Mouse (Mus musculus) ovary, postnatal 10 days (tissue): ENCODE results near the gene Atp6v0a1.
A peak's percentile ranks its signal among the peaks of the same experiment; 100 is the strongest.

Source experiments
- DNase-seq: peaks from one replicate; pipeline ENCODE4 v3.0.0; 2022; ENCODE audit warnings: low spot score

Atp6v0a1 gene

GRCm38 (mm10) chr11:101009046-101009887 is at the start of gene Atp6v0a1:
Gene Atp6v0a1, plus strand, starts transcription at chr11:101009452.
- peak; percentile 92 for DNase-seq

DNA sequence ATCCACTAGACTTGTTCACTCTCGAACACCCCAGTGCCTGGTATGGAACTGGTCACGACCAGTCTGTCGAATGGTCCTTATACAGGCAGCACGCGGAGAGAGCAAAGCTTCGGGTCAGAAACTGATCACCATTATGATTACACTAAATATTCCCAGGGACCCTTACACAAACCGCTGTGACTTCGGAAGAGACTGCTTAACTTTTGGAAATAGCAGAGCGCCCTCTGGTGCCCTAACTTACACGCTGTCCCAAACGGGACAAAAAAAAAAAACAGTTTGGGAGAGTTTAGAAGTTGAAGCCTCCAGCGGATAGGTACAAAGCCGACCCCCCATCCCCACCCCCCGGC is 49.8 kb upstream of the Atp6v0a1 start:
- no peak for DNase-seq

- DNase-seq: no peak
Measured at GRCm38 (mm10) chr11:100959826-100960225, 49.4 kb upstream of the Atp6v0a1 start.

DNA sequence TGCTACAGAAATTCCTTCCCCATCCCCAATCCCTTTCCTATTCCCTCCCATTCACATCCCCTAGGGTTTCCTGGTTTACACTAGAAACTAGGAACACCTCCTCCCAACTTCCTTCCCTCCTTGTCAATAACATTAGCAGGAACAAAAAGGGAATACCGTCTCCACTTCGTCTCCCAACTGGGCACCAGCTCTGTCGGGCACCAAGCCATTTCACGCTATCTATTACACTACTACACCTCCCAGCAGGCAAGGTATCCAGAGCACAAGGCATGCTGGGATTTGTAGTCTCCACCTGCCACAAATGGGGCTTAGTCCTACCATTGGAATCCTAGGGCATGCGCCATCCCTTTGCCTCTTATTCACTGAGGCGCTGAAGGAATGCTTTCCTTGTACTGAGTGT is 48.7 kb upstream of the Atp6v0a1 start:
- DNase-seq: no peak

- no peak for DNase-seq
Measured at GRCm38 (mm10) chr11:100962371-100962911, 46.8 kb upstream of the Atp6v0a1 start.

- no peak for DNase-seq
Measured at GRCm38 (mm10) chr11:100963647-100964046, 45.6 kb upstream of the Atp6v0a1 start.

- no peak for DNase-seq
Measured at GRCm38 (mm10) chr11:100964180-100964579, 45.1 kb upstream of the Atp6v0a1 start.

- DNase-seq: no peak
Measured at GRCm38 (mm10) chr11:100964901-100965542, 44.2 kb upstream of the Atp6v0a1 start.

GRCm38 (mm10) chr11:100965760-100966159 is 43.5 kb upstream of the Atp6v0a1 start:
- DNase-seq: no peak

DNA sequence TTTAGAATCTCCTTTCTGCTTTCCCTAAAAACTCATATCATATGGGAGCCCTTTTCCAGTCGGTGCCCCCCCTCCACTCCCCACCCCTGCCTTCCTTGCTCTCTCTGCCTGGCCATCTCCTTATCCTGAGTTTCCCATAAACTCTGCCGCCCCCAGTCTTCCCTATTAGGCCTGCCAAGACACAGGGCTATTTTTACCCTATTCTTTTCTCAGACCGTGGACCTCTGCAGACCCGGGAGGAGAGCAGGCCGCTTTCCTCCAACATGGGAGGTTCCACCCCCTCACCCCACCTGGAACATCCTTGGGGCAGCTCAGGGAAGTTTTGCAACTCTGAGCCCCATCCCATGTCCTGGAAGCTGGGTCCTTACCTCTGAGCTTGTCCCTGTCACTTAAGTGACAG is 41.9 kb upstream of the Atp6v0a1 start:
- DNase-seq: no peak

DNA sequence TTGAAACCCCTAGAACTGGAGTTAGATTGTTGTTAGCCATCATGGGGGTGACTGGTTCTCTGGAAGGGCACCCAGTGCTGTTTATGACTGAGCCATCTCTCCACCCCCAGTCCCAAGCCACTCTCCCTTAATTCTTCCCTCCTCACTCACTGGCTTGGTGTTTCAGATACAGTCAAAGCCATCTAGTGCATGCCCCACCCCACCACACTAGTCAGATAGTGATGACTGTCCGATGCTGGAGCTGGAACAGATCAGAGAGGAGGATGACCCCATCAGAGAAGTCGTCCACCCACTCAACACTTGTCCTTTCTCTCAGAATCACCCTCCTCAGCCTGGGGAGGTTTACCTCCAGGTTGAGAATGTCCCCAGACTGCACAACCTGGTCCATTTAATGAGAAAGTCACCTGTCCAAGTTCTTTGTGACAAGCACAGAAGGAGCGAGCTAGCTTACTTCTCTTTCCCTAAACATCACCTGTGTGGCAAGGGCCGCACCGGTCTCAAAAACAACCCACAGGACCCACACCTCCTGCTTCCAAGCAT is 41.3 kb upstream of the Atp6v0a1 start:
- no peak for DNase-seq

- DNase-seq: no peak
Measured at GRCm38 (mm10) chr11:100968501-100968900, 40.8 kb upstream of the Atp6v0a1 start.

- no peak for DNase-seq
Measured at GRCm38 (mm10) chr11:100969189-100969743, 40.0 kb upstream of the Atp6v0a1 start.

DNA sequence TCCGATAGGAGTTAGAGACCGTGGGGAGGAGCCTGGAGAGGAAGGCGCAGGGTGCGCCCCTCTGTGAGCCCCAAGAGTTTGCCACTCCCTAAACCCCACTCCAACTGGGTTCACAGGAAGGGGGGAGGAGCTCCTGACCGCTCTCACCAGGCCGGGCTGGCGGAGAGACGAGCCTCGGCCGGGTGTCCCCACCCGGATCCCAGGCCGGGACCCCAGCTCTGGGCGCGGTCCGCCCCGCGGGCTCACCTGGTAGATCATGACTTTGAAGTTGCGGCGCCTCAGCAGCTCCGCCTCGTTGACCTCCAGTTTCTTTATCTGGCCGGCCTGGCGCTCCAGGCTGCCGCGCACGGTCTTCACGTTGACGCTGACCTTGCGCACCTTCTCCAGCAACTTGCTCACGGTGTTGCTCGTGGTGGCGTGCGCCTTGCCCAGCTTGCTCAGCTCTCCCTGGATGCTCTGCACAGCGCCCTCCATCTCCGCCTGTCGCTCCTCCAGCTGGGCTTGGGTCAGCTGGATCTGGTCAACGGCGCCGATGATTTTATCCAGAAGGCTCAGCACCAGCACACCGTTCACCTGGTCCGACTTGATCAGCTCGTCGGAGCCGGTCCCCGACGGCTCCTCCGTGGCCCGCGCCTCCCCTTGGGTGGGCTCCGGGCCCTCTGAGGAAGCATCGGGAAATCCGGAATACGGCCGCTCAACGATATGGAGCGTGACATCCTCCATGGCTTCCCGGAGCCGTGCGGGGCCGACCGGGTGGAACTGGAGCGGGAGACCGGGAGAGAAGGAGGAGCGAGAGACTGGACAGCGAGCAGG is 39.3 kb upstream of the Atp6v0a1 start:
- no peak for DNase-seq

GRCm38 (mm10) chr11:100970557-100970937 is 38.7 kb upstream of the Atp6v0a1 start, which contains the start of gene Cavin1:
Gene Cavin1, minus strand, starts transcription at chr11:100970887.
- DNase-seq: peak; percentile 98

DNA sequence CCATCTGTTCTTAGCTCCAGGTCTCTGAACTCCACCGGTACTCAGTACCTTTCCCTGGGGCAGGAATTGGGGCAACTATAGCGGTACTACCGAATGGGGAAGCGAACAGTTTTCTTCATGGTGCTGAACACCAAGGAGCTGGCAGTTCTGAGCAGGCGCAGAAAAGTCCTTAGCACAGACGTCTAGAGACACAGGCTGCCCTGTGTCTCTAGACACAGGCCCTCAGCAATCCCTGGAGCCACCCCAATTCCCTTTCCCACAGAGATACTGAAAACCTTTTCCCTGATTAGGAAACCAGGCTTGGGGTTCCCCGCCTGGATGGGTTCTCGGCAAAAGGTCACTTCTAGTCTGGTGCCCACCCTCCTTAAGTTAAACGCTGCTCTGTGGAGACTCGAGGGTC is 37.8 kb upstream of the Atp6v0a1 start:
- no peak for DNase-seq

- no peak for DNase-seq
Measured at GRCm38 (mm10) chr11:100973245-100973644, 36.0 kb upstream of the Atp6v0a1 start.

- no peak for DNase-seq
Measured at GRCm38 (mm10) chr11:100974381-100974970, 34.8 kb upstream of the Atp6v0a1 start.

DNA sequence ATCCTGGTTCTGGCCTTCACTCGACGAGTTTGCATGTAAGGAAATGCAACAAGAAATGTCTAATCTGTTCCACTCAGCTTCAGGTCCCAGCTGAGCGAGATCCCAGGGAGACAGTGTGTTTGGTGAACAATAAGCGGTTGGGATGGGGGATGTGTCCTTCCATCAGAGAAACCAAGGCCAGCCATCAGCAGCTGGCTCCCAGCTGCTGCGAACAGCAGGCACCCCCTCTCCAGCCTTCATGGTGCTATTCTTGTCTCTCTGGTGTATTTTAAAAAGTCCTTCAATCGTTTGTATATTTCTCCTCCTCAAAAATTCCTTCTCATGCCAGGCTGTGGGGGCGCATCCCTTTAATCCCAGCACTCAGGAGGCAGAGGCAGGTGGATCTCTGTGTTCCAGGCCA is 34.0 kb upstream of the Atp6v0a1 start:
- DNase-seq: no peak

DNA sequence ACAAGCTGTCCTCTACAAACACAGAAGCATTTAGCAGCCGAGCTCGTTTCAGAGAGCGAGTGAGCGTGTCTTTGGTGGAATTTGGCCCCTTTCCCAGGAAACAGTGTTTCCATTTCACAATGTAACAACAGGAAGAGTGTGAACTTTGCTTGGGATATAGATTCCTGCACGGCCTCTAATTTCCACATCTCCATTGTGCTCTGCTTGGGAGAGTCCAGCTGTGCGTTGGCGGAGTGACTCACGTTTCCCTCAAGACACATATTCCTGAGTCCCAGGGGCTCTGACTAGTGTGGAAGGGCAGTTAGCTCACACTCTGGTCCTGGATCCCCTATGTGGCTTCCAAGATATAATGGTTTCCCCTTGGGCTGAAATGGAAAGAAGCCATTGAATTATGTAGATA is 29.4 kb upstream of the Atp6v0a1 start:
- no peak for DNase-seq

- no peak for DNase-seq
Measured at GRCm38 (mm10) chr11:100980438-100980837, 28.8 kb upstream of the Atp6v0a1 start.
